In the genomic region with DNA sequence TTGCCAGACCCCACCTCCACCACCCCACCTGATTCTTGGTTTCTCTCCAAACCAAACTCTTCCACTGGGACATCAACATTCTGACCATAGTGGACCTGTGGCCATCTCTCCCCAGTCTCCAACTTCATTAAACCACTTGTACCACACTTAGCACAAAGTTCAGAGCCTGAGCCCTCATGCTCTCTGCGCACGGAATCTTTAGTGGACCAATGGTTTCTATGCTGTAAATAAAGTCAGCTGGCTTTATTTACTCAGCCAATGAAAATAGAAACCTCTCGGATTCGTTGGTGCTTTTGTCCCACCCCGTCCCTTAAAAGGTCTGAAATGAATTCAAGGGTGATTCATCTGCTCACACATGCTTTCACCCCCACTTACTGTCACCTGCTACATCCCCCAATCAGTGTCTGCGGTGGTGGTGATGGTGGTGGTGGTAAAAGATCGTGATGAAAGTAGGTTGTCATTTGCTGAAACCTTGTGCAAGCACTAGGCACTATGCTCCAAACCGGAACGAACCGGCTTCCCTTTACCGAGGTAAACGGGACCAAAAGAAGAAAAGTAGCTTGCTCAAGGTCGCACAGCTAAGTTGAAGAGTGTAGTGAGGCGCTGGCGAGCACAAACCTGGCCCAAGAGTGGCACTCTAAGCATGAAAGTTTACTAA, we compare ENCODE assay signal across 8 mouse cellular contexts. TPM values are rescaled to one million over a fixed set of nuclear protein-coding genes. Genes with fewer than 3 reads are reported as not detected.
DNase-seq lines count a peak whose midpoint lies in the region; ATAC-seq and TF ChIP-seq lines count a peak whose summit lies in the region.

No protein-coding gene starts in this region.

- peak; percentile 35 for DNase-seq in neural tube, embryonic 11.5 days (ENCODE audit: low spot score)
- no peak for DNase-seq in neural tube, embryonic 10.5 days (ENCODE audit: extremely low spot score, low spot score)
- DNase-seq in T-cell, adult 2 months (ENCODE audit: low spot score), result peak; percentile 81
- DNase-seq in kidney, adult 2 months, result peak; percentile 64
- no peak for DNase-seq in urinary bladder, adult 2 months (ENCODE audit: low spot score)

- TF ChIP-seq POLR2A in kidney, adult 2 months (IDR thresholded peaks at IDR 0.05; ENCODE audit: low read depth, low read length), result no peak

- H3K27ac ChIP-seq in neural tube, embryonic 11.5 days (ENCODE audit: low read depth, low read length), result no peak overlapping the region
- H3K27ac ChIP-seq in embryonic facial prominence, embryonic 15.5 days (replicated peaks), result peak overlapping the region; percentile 63
- H3K27ac ChIP-seq in kidney, adult 2 months (ENCODE audit: insufficient read depth, low read depth, low read length), result peak overlapping the region; percentile 64
- H3K27ac ChIP-seq in lung, embryonic 16.5 days (ENCODE audit: low read length), result no peak overlapping the region
- H3K27ac ChIP-seq in stomach, embryonic 14.5 days (ENCODE audit: low read length), result no peak overlapping the region

- H3K36me3 ChIP-seq in neural tube, embryonic 11.5 days (ENCODE audit: control insufficient read depth, insufficient read depth, low read length), result no peaks in the 10 kb centered on the region
- H3K36me3 ChIP-seq in embryonic facial prominence, embryonic 15.5 days, result no peaks in the 10 kb centered on the region
- no peaks in the 10 kb centered on the region for H3K36me3 ChIP-seq in kidney, adult 2 months (ENCODE audit: control insufficient read depth, insufficient read depth, low read length)
- H3K36me3 ChIP-seq in lung, embryonic 16.5 days (ENCODE audit: control insufficient read depth, insufficient read depth, low read length), result no peaks in the 10 kb centered on the region
- no peaks in the 10 kb centered on the region for H3K36me3 ChIP-seq in stomach, embryonic 14.5 days (ENCODE audit: control insufficient read depth, insufficient read depth, low read length)

- TF ChIP-seq CTCF in kidney, adult 2 months (conservative IDR thresholded peaks at IDR 0.05; ENCODE audit: insufficient read depth, insufficient read length, low read depth, low read length), result no peak

- no peak for ATAC-seq in neural tube, embryonic 11.5 days (ENCODE audit: insufficient read depth, low FRiP score, low TSS enrichment)
- ATAC-seq in embryonic facial prominence, embryonic 15.5 days (ENCODE audit: insufficient number of reproducible peaks, low FRiP score, low TSS enrichment, low read depth), result no peak
- peak; percentile 27; the same call in 1 of the 2 replicates for ATAC-seq in lung, embryonic 16.5 days (ENCODE audit: low read depth)
- no peak for ATAC-seq in stomach, embryonic 14.5 days (ENCODE audit: insufficient number of reproducible peaks, insufficient read depth, low FRiP score, low read depth)

- 25% methylated on average over 15 of the region's 15 CpGs for WGBS in neural tube, embryonic 11.5 days
- WGBS in embryonic facial prominence, embryonic 15.5 days, result 25% methylated on average over 15 of the region's 15 CpGs
- WGBS in kidney, adult 2 months, result 7% methylated on average over 15 of the region's 15 CpGs
- 16% methylated on average over 15 of the region's 15 CpGs for WGBS in lung, embryonic 16.5 days
- WGBS in stomach, embryonic 14.5 days, result 26% methylated on average over 15 of the region's 15 CpGs

- H3K4me2 ChIP-seq in neural tube, embryonic 11.5 days (ENCODE audit: low read depth), result peak overlapping the region; percentile 95
- H3K4me2 ChIP-seq in embryonic facial prominence, embryonic 15.5 days (replicated peaks), result peak overlapping the region; percentile 96
- peak overlapping the region; percentile 92 for H3K4me2 ChIP-seq in lung, embryonic 16.5 days (ENCODE audit: low read depth, low read length)
- peak overlapping the region; percentile 99 for H3K4me2 ChIP-seq in stomach, embryonic 14.5 days (replicated peaks; ENCODE audit: low read depth, low read length)

- no peaks in the 10 kb centered on the region for H3K9me3 ChIP-seq in neural tube, embryonic 11.5 days (ENCODE audit: control insufficient read depth, low read length)
- no peaks in the 10 kb centered on the region for H3K9me3 ChIP-seq in embryonic facial prominence, embryonic 15.5 days (replicated peaks)
- H3K9me3 ChIP-seq in lung, embryonic 16.5 days (ENCODE audit: control insufficient read depth, low read length), result no peaks in the 10 kb centered on the region
- no peaks in the 10 kb centered on the region for H3K9me3 ChIP-seq in stomach, embryonic 14.5 days (ENCODE audit: control insufficient read depth, low read depth, low read length)

- peak overlapping the region; percentile 84 for H3K9ac ChIP-seq in neural tube, embryonic 11.5 days (ENCODE audit: low read length)
- H3K9ac ChIP-seq in embryonic facial prominence, embryonic 15.5 days, result peak overlapping the region; percentile 78
- peak overlapping the region; percentile 90 for H3K9ac ChIP-seq in lung, embryonic 16.5 days (ENCODE audit: low read length)
- peak overlapping the region; percentile 68 for H3K9ac ChIP-seq in stomach, embryonic 14.5 days (replicated peaks; ENCODE audit: low read depth, low read length)

- no peaks in the 10 kb centered on the region for H3K27me3 ChIP-seq in neural tube, embryonic 11.5 days (ENCODE audit: control insufficient read depth, insufficient read depth, low read length)
- 0 out of 2 replicates have a peak, but pooled peaks cover 3% of the 10 kb centered on the region for H3K27me3 ChIP-seq in embryonic facial prominence, embryonic 15.5 days
- H3K27me3 ChIP-seq in kidney, adult 2 months (replicated peaks; ENCODE audit: control insufficient read depth, insufficient read depth, low read length), result no peaks in the 10 kb centered on the region
- H3K27me3 ChIP-seq in lung, embryonic 16.5 days (ENCODE audit: control insufficient read depth, insufficient read depth, low read depth, low read length), result no peaks in the 10 kb centered on the region
- H3K27me3 ChIP-seq in stomach, embryonic 14.5 days (ENCODE audit: control insufficient read depth, insufficient read depth, low read length), result no peaks in the 10 kb centered on the region

- H3K4me3 ChIP-seq in neural tube, embryonic 11.5 days (ENCODE audit: low read depth, low read length), result peak overlapping the region; percentile 80
- peak overlapping the region; percentile 86 for H3K4me3 ChIP-seq in embryonic facial prominence, embryonic 15.5 days (replicated peaks)
- peak overlapping the region; percentile 67 for H3K4me3 ChIP-seq in kidney, adult 2 months (ENCODE audit: insufficient read depth, low read depth, low read length)
- H3K4me3 ChIP-seq in lung, embryonic 16.5 days (ENCODE audit: low read length), result peak overlapping the region; percentile 88
- peak overlapping the region; percentile 85 for H3K4me3 ChIP-seq in stomach, embryonic 14.5 days (ENCODE audit: low read depth, low read length)

- H3K4me1 ChIP-seq in neural tube, embryonic 11.5 days (ENCODE audit: control insufficient read depth, insufficient read depth, low read length), result peaks cover 10% of the 10 kb centered on the region; the same call in 1 of the 2 replicates
- H3K4me1 ChIP-seq in embryonic facial prominence, embryonic 15.5 days, result peaks cover 16% of the 10 kb centered on the region
- H3K4me1 ChIP-seq in kidney, adult 2 months (ENCODE audit: control insufficient read depth, insufficient read depth, low read length), result peaks cover 6% of the 10 kb centered on the region; the same call in 1 of the 2 replicates
- peaks cover 14% of the 10 kb centered on the region for H3K4me1 ChIP-seq in lung, embryonic 16.5 days (replicated peaks; ENCODE audit: control insufficient read depth, insufficient read depth, low read length)
- 0 out of 2 replicates have a peak, but pooled peaks cover 2% of the 10 kb centered on the region for H3K4me1 ChIP-seq in stomach, embryonic 14.5 days (ENCODE audit: control insufficient read depth, insufficient read depth, low read length)

RNA-seq across cellular contexts. Expression of a gene that starts 1.3 kb away (rescaled TPM):
- 1.9 and 2.1 TPM in 2 replicates for polyA plus RNA-seq in neural tube, embryonic 11.5 days (2014; fragmentation: Nextera tagmentation; extraction: Ambion mirVana)
- 1.2 and 1.4 TPM in 2 replicates for polyA plus RNA-seq in embryonic facial prominence, embryonic 15.5 days (2015; fragmentation: Nextera tagmentation; extraction: Ambion mirVana)
- polyA plus RNA-seq in kidney, adult 2 months (2012; rRNA removed), result 0.41 and 0.84 TPM in 2 replicates
- 0.55 and 0.60 TPM in 2 replicates for polyA plus RNA-seq in lung, embryonic 16.5 days (2015; fragmentation: Nextera tagmentation; extraction: Ambion mirVana)
- polyA plus RNA-seq in stomach, embryonic 14.5 days (2014; fragmentation: Nextera tagmentation; extraction: Ambion mirVana), result 0.41 and 0.49 TPM in 2 replicates
- polyA plus RNA-seq in urinary bladder, adult 2 months (2012; rRNA removed), result 1.1 and 1.5 TPM in 2 replicates

Comparison
In these comparisons a context has a peak if more than half of its experiments do, and no peak if none do; other contexts are left out.
1. DNase-seq: peak in neural tube, embryonic 11.5 days (single experiment), T-cell, adult 2 months (single experiment) and kidney, adult 2 months (single experiment); none in neural tube, embryonic 10.5 days (single experiment) and urinary bladder, adult 2 months (single experiment).
2. H3K27ac ChIP-seq: peak in embryonic facial prominence, embryonic 15.5 days (single experiment) and kidney, adult 2 months (single experiment); none in neural tube, embryonic 11.5 days (single experiment), lung, embryonic 16.5 days (single experiment) and stomach, embryonic 14.5 days (single experiment).
3. Peak in every context shown above with its lines, with median percentiles within 50 percentile points of each other: H3K4me2 ChIP-seq, H3K4me3 ChIP-seq and H3K9ac ChIP-seq.